Mouse (Mus musculus) spleen, postnatal 4 days (tissue): ENCODE data around the gene Tuba3a.

ENCODE experiments used
- DNase-seq, 2 experiments: peaks; one replicate each; pipeline ENCODE4 v3.0.0; 2022; ENCODE audit warnings: low spot score in 2 of 2

The Tuba3a gene

DNA sequence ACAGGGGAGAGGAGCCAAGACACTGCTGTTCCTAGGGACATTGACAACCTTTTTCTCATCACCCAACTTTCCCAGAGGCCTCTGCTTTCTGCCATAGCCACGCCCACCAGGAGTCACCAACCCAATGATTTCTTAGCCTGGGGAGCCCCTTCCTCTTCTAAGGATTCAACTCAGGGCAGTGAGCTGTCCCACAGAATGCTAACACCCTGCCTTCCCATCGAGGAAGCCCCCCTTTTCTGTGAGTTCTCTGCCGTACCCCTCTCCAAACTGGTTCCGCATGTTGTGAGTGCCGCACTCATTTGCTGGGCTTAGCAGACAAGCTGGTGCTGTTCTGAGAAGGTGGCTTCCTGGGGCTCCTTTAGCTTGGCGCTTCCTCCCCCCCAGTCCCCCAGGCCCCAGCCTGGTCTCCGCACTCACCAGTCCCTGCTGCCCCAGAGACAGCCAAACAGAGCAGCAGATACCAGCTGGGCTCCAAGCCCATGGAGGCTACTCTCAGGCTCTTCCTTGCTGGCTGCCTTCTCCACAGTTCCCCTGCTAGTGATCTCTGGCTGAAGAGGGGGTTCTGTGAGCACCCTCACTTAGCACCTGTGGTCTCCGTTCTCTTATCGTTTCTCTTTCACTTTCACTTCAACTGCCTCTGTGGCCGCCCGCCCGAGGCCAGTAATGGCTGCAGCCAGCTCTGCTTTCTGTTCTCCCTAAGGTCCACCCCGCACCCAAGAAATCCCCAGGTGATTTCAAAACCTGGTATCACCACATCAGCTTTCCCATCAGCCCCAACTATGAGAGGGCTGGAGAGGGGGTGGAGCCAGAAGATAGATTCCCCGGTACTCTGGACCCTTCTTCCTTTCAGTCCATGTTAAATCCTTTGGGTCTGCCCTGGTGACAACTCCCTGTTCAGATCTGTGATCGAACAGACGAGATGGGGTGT, 54.5 kb downstream of the Tuba3a start, which contains the start of gene Tapbpl:
TSS of gene Tapbpl (minus strand) at position 744 of the 928 bp plus-strand sequence.
- DNase-seq: peak; percentile 63 to 81

DNA sequence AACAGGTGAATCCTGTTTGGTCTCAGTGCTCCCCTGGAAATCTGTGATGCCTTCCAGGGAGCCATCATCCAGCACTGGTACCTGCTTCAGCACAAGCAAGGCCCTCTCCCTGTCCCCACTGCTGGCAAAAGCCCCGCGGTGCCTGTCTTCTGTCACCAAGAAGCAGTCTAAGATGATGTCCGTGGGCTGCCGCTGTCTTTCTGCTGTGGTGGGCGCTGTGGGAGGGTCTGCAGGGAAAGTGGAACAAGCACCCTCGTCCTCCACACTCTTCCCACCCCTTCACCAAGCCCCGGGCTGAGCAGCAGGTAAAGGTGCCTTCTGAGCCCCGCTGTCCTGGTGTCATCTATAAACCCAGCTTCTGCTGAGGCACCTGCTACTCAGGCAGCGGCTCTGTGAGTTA, 55.3 kb downstream of the Tuba3a start:
- DNase-seq: no peak
